Mouse (Mus musculus) limb, embryonic 12.5 days (tissue): ENCODE results near the gene A1cf. TPM values are rescaled to one million over a fixed set of nuclear protein-coding genes. Genes with fewer than 3 reads are reported as not detected.

Source experiments
- ATAC-seq: fragments of 200-750 bp; cut with Nextera tagmentation; 2 replicates; pipeline ENCODE4 v1.8.0; 2017; ENCODE audit warnings: low read depth, moderate TSS enrichment; ENCODE audit not compliant: insufficient number of reproducible peaks, insufficient read depth, low FRiP score, low TSS enrichment
- H3K27ac ChIP-seq: fragments of 300-500 bp; sonication (generic); 2 replicates; pipeline ENCODE4 v1.5.1; 2016; ENCODE audit warnings: mild to moderate bottlenecking, moderate library complexity
- H3K27me3 ChIP-seq: fragments of 300-500 bp; sonication (generic); 2 replicates; pipeline ENCODE4 v1.6.1; 2016; ENCODE audit warnings: mild to moderate bottlenecking, moderate library complexity
- H3K36me3 ChIP-seq: fragments of 300-500 bp; sonication (generic); 2 replicates; pipeline ENCODE4 v1.6.1; 2016; ENCODE audit warnings: mild to moderate bottlenecking, moderate library complexity
- H3K4me1 ChIP-seq: fragments of 300-500 bp; sonication (generic); replicated peaks from 2 replicates; pipeline ENCODE4 v1.6.1; 2016
- H3K4me2 ChIP-seq: fragments of 300-500 bp; sonication (generic); 2 replicates; pipeline ENCODE4 v1.6.1; 2016; ENCODE audit warnings: mild to moderate bottlenecking, moderate library complexity
- H3K4me3 ChIP-seq: fragments of 300-500 bp; sonication (generic); replicated peaks from 2 replicates; pipeline ENCODE4 v1.5.1; 2016; ENCODE audit warnings: mild to moderate bottlenecking
- H3K9ac ChIP-seq: fragments of 300-500 bp; sonication (generic); replicated peaks from 2 replicates; pipeline ENCODE4 v1.6.1; 2016; ENCODE audit warnings: mild to moderate bottlenecking, moderate library complexity
- H3K9me3 ChIP-seq: fragments of 300-500 bp; sonication (generic); 2 replicates; pipeline ENCODE4 v1.6.1; 2016; ENCODE audit warnings: mild to moderate bottlenecking, moderate library complexity
- WGBS: fragments of 180-500 bp; shearing (Covaris S2); methylation state at CpG from one replicate; pipeline ENCODE4 v1.1.7; 2016; 5-methylcytosine and 5-hydroxymethylcytosine counted together
- polyA plus RNA-seq: library from polyadenylated mRNA; unstranded; fragments of >200 nt; fragmentation: Nextera tagmentation; extraction: Ambion mirVana; gene quantifications from 2 replicates; pipeline ENCODE4 v1.2.1, GENCODE M21; 2016

A1cf gene
- not detected in 2 replicates for polyA plus RNA-seq

- Histone ChIP-seq H3K4me1 (no peaks in the 10 kb centered on the region), H3K27me3 (no peaks in the 10 kb centered on the region), H3K4me3 (no peak within 1 kb of the TSS), H3K4me2 (no peak within 1 kb of the TSS), H3K36me3 (no peaks in the 10 kb centered on the region), H3K9me3 (no peaks in the 10 kb centered on the region), H3K27ac (no peak within 1 kb of the TSS), H3K9ac (no peak within 1 kb of the TSS)
- no peak for ATAC-seq
- 89% methylated on average over 7 of the region's 7 CpGs for WGBS
Observed at GRCm38 (mm10) chr19:31868521-31868920, at the start of gene A1cf. TSS of gene A1cf (plus strand) at chr19:31868764.

- Histone ChIP-seq H3K4me1 (no peaks in the 10 kb centered on the region), H3K4me2 (no peak overlapping the region), H3K4me3 (no peak overlapping the region), H3K27ac (no peak overlapping the region), H3K9me3 (no peaks in the 10 kb centered on the region; the same call in 1 of the 2 replicates), H3K36me3 (no peaks in the 10 kb centered on the region), H3K9ac (no peak overlapping the region), H3K27me3 (no peaks in the 10 kb centered on the region)
- ATAC-seq, result no peak
- WGBS, result 88% methylated on average over 5 of the region's 5 CpGs
Observed at GRCm38 (mm10) chr19:31834250-31834649, 34.3 kb upstream of the A1cf start.

GRCm38 (mm10) chr19:31861909-31862308 lies 6.7 kb upstream of the A1cf start:
- Histone ChIP-seq H3K36me3 (no peaks in the 10 kb centered on the region), H3K9me3 (no peaks in the 10 kb centered on the region), H3K4me1 (no peaks in the 10 kb centered on the region), H3K4me2 (no peak overlapping the region), H3K27me3 (no peaks in the 10 kb centered on the region), H3K9ac (no peak overlapping the region), H3K27ac (no peak overlapping the region), H3K4me3 (no peak overlapping the region)
- WGBS, result 75% methylated on average over 3 of the region's 3 CpGs
- no peak for ATAC-seq

GRCm38 (mm10) chr19:31862512-31863249 lies 5.9 kb upstream of the A1cf start:
- H3K9ac ChIP-seq, result no peak overlapping the region
- H3K27ac ChIP-seq, result no peak overlapping the region
- no peak overlapping the region for H3K4me3 ChIP-seq
- H3K27me3 ChIP-seq, result no peaks in the 10 kb centered on the region
- H3K9me3 ChIP-seq, result no peaks in the 10 kb centered on the region
- 58% methylated on average over 6 of the region's 6 CpGs for WGBS
- no peaks in the 10 kb centered on the region for H3K4me1 ChIP-seq
- no peak overlapping the region for H3K4me2 ChIP-seq
- ATAC-seq, result no peak
- H3K36me3 ChIP-seq, result no peaks in the 10 kb centered on the region

- 81% methylated on average over 4 of the region's 4 CpGs for WGBS
- Histone ChIP-seq H3K36me3 (no peaks in the 10 kb centered on the region), H3K9ac (no peak overlapping the region), H3K4me2 (no peak overlapping the region), H3K27ac (no peak overlapping the region), H3K27me3 (no peaks in the 10 kb centered on the region), H3K4me1 (no peaks in the 10 kb centered on the region), H3K4me3 (no peak overlapping the region), H3K9me3 (no peaks in the 10 kb centered on the region)
- ATAC-seq, result no peak
Observed at GRCm38 (mm10) chr19:31865451-31865850, 3.1 kb upstream of the A1cf start.

- Histone ChIP-seq H3K4me2 (no peak overlapping the region), H3K4me1 (no peaks in the 10 kb centered on the region), H3K4me3 (no peak overlapping the region), H3K27me3 (no peaks in the 10 kb centered on the region), H3K36me3 (no peaks in the 10 kb centered on the region), H3K27ac (no peak overlapping the region), H3K9ac (no peak overlapping the region), H3K9me3 (no peaks in the 10 kb centered on the region)
- no peak for ATAC-seq
- 87% methylated on average over 4 of the region's 4 CpGs for WGBS
Observed at GRCm38 (mm10) chr19:31868076-31868475, 488 bp upstream of the A1cf start.

- H3K36me3 ChIP-seq, result no peaks in the 10 kb centered on the region
- no peaks in the 10 kb centered on the region for H3K27me3 ChIP-seq
- no peak for ATAC-seq
- H3K9me3 ChIP-seq, result no peaks in the 10 kb centered on the region
- WGBS, result 90% methylated on average over 6 of the region's 6 CpGs
- no peak overlapping the region for H3K27ac ChIP-seq
- H3K4me2 ChIP-seq, result no peak overlapping the region
- no peak overlapping the region for H3K4me3 ChIP-seq
- no peak overlapping the region for H3K9ac ChIP-seq
- no peaks in the 10 kb centered on the region for H3K4me1 ChIP-seq
Observed at GRCm38 (mm10) chr19:31868971-31869370, 407 bp downstream of the A1cf start.

GRCm38 (mm10) chr19:31871377-31871776 lies 2.8 kb downstream of the A1cf start:
- 85% methylated on average over 2 of the region's 2 CpGs for WGBS
- no peak overlapping the region for H3K9ac ChIP-seq
- ATAC-seq, result no peak
- no peaks in the 10 kb centered on the region for H3K9me3 ChIP-seq
- no peak overlapping the region for H3K4me2 ChIP-seq
- H3K4me3 ChIP-seq, result no peak overlapping the region
- H3K4me1 ChIP-seq, result no peaks in the 10 kb centered on the region
- no peak overlapping the region for H3K27ac ChIP-seq
- no peaks in the 10 kb centered on the region for H3K36me3 ChIP-seq
- no peaks in the 10 kb centered on the region for H3K27me3 ChIP-seq

GRCm38 (mm10) chr19:31877968-31878367 lies 9.4 kb downstream of the A1cf start:
- H3K27ac ChIP-seq, result no peak overlapping the region
- H3K36me3 ChIP-seq, result no peaks in the 10 kb centered on the region
- no peak overlapping the region for H3K4me2 ChIP-seq
- no peak overlapping the region for H3K9ac ChIP-seq
- no peaks in the 10 kb centered on the region for H3K9me3 ChIP-seq
- H3K4me1 ChIP-seq, result no peaks in the 10 kb centered on the region
- 77% methylated on average over 4 of the region's 4 CpGs for WGBS
- ATAC-seq, result no peak
- no peak overlapping the region for H3K4me3 ChIP-seq
- H3K27me3 ChIP-seq, result no peaks in the 10 kb centered on the region

- Histone ChIP-seq H3K4me3 (no peak overlapping the region), H3K9ac (no peak overlapping the region), H3K4me1 (no peaks in the 10 kb centered on the region), H3K4me2 (no peak overlapping the region), H3K27me3 (no peaks in the 10 kb centered on the region), H3K27ac (no peak overlapping the region), H3K9me3 (no peaks in the 10 kb centered on the region), H3K36me3 (no peaks in the 10 kb centered on the region)
- WGBS, result 80% methylated on average over 4 of the region's 4 CpGs
- no peak for ATAC-seq
Observed at GRCm38 (mm10) chr19:31884594-31884993, 16.0 kb downstream of the A1cf start.

- Histone ChIP-seq H3K27me3 (no peaks in the 10 kb centered on the region), H3K36me3 (no peaks in the 10 kb centered on the region), H3K9me3 (no peaks in the 10 kb centered on the region), H3K4me3 (no peak overlapping the region), H3K9ac (no peak overlapping the region), H3K4me1 (no peaks in the 10 kb centered on the region), H3K4me2 (no peak overlapping the region), H3K27ac (no peak overlapping the region)
- 91% methylated on average over 2 of the region's 2 CpGs for WGBS
- ATAC-seq, result no peak
Observed at GRCm38 (mm10) chr19:31887275-31887674, 18.7 kb downstream of the A1cf start.

- Histone ChIP-seq H3K4me1 (no peaks in the 10 kb centered on the region), H3K27me3 (no peaks in the 10 kb centered on the region; the same call in 1 of the 2 replicates), H3K4me2 (no peak overlapping the region), H3K4me3 (no peak overlapping the region), H3K27ac (no peak overlapping the region), H3K36me3 (no peaks in the 10 kb centered on the region), H3K9ac (no peak overlapping the region), H3K9me3 (no peaks in the 10 kb centered on the region)
- no peak for ATAC-seq
- WGBS, result 67% methylated on average over 4 of the region's 4 CpGs
Observed at GRCm38 (mm10) chr19:31889988-31890387, 21.4 kb downstream of the A1cf start.
